Mouse (Mus musculus): ENCODE measurements around the gene Itga9.
"Not testable (repeated sequence)": the region's sequence is repeated elsewhere in the genome, so short reads cannot be mapped to it uniquely, and the experiment has no call there.

Gene Itga9

GRCm38 (mm10) chr9:118606148-118606816 is at the start of gene Itga9:
Gene Itga9 (plus strand): TSS chr9:118606690.
- in situ Hi-C loops (cut with MseI, MboI) = loop anchor here (5.0 kb wide), 1 partner anchor 266 kb away; no protein-coding TSS in a partner anchor

GRCm38 (mm10) chr9:118556951-118557780 is 49.3 kb upstream of the Itga9 start:
- in situ Hi-C loops (cut with MseI, MboI) = no loop called here

- in situ Hi-C loops (cut with MseI, MboI) = no loop called here
These were observed 43.1 kb upstream of the Itga9 start for GRCm38 (mm10) chr9:118563356-118563755.

- in situ Hi-C loops (cut with MseI, MboI) = no loop called here
These were observed 42.6 kb upstream of the Itga9 start for GRCm38 (mm10) chr9:118563866-118564265.

- in situ Hi-C loops (cut with MseI, MboI) = no loop called here
These were observed 41.8 kb upstream of the Itga9 start for GRCm38 (mm10) chr9:118564696-118565095.

GRCm38 (mm10) chr9:118569328-118569727 is 37.2 kb upstream of the Itga9 start:
- in situ Hi-C loops (cut with MseI, MboI) = no loop called here

- in situ Hi-C loops (cut with MseI, MboI) = no loop called here
These were observed 35.6 kb upstream of the Itga9 start for GRCm38 (mm10) chr9:118570865-118571264.

GRCm38 (mm10) chr9:118571701-118572100 is 34.8 kb upstream of the Itga9 start:
- in situ Hi-C loops (cut with MseI, MboI) = no loop called here

- in situ Hi-C loops (cut with MseI, MboI) = loop anchor here in 1 of 2 experiments (25.0 kb wide), 1 partner anchor 462 kb away; no protein-coding TSS in a partner anchor
These were observed 31.6 kb upstream of the Itga9 start for GRCm38 (mm10) chr9:118574911-118575310.

- in situ Hi-C loops (cut with MseI, MboI) = loop anchor here in 1 of 2 experiments (25.0 kb wide), 1 partner anchor 457 kb away; no protein-coding TSS in a partner anchor
These were observed 26.1 kb upstream of the Itga9 start for GRCm38 (mm10) chr9:118580371-118580770.

- in situ Hi-C loops (cut with MseI, MboI) = loop anchor here in 1 of 2 experiments (25.0 kb wide), 1 partner anchor 455 kb away; no protein-coding TSS in a partner anchor
These were observed 23.7 kb upstream of the Itga9 start for GRCm38 (mm10) chr9:118582757-118583156.

- in situ Hi-C loops (cut with MseI, MboI) = loop anchor here in 1 of 2 experiments (25.0 kb wide), 1 partner anchor 452 kb away; no protein-coding TSS in a partner anchor
These were observed 21.7 kb upstream of the Itga9 start for GRCm38 (mm10) chr9:118584838-118585237.

GRCm38 (mm10) chr9:118585998-118586397 is 20.5 kb upstream of the Itga9 start:
- in situ Hi-C loops (cut with MseI, MboI) = loop anchor here in 1 of 2 experiments (25.0 kb wide), 1 partner anchor 451 kb away; no protein-coding TSS in a partner anchor

- in situ Hi-C loops (cut with MseI, MboI) = loop anchor here in 1 of 2 experiments (25.0 kb wide), 1 partner anchor 450 kb away; no protein-coding TSS in a partner anchor
These were observed 19.4 kb upstream of the Itga9 start for GRCm38 (mm10) chr9:118587115-118587514.

GRCm38 (mm10) chr9:118589249-118589648 is 17.2 kb upstream of the Itga9 start:
- in situ Hi-C loops (cut with MseI, MboI) = loop anchor here in 1 of 2 experiments (25.0 kb wide), 1 partner anchor 448 kb away; no protein-coding TSS in a partner anchor

GRCm38 (mm10) chr9:118590230-118590629 is 16.3 kb upstream of the Itga9 start:
- in situ Hi-C loops (cut with MseI, MboI) = loop anchor here in 1 of 2 experiments (25.0 kb wide), 1 partner anchor 447 kb away; no protein-coding TSS in a partner anchor

GRCm38 (mm10) chr9:118591633-118592032 is 14.9 kb upstream of the Itga9 start:
- in situ Hi-C loops (cut with MseI, MboI) = loop anchor here in 1 of 2 experiments (25.0 kb wide), 1 partner anchor 446 kb away; no protein-coding TSS in a partner anchor

GRCm38 (mm10) chr9:118592585-118593249 is 13.8 kb upstream of the Itga9 start:
- in situ Hi-C loops (cut with MseI, MboI) = loop anchor here in 1 of 2 experiments (25.0 kb wide), 1 partner anchor 445 kb away; no protein-coding TSS in a partner anchor

- in situ Hi-C loops (cut with MseI, MboI) = loop anchor here in 1 of 2 experiments (25.0 kb wide), 1 partner anchor 444 kb away; no protein-coding TSS in a partner anchor
These were observed 13.0 kb upstream of the Itga9 start for GRCm38 (mm10) chr9:118593443-118593842.

- in situ Hi-C loops (cut with MseI, MboI) = loop anchor here in 1 of 2 experiments (25.0 kb wide), 1 partner anchor 441 kb away; no protein-coding TSS in a partner anchor
These were observed 9.7 kb upstream of the Itga9 start for GRCm38 (mm10) chr9:118596767-118597166.

- in situ Hi-C loops (cut with MseI, MboI) = not testable (repeated sequence)
These were observed 6.1 kb upstream of the Itga9 start for GRCm38 (mm10) chr9:118600393-118600792.
